Mouse (Mus musculus): ENCODE results near the gene Ppp2r1a. TPM values are rescaled to one million over a fixed set of nuclear protein-coding genes. Genes with fewer than 3 reads are reported as not detected.

The Ppp2r1a gene
- total RNA-seq (2014; rRNA removed), result 749 and 792 TPM in 2 replicates
- 746 and 817 TPM in 2 replicates for polyA plus RNA-seq (2015; fragmentation: Nextera tagmentation; extraction: Ambion mirVana)

- Histone ChIP-seq H3K27ac (ENCODE audit: low read depth, low read length) (peak within 1 kb of the TSS; percentile 98), H3K27me3 (ENCODE audit: insufficient read depth, low read length) (no peaks in the 10 kb centered on the region), H3K4me2 (ENCODE audit: low read depth, low read length, poor library complexity, severe bottlenecking) (peak within 1 kb of the TSS; percentile 63), H3K36me3 (ENCODE audit: insufficient read depth, low read length) (no peaks in the 10 kb centered on the region), H3K4me1 (ENCODE audit: insufficient read depth, low read length) (peaks cover 8% of the 10 kb centered on the region; the same call in 1 of the 2 replicates), H3K9me3 (ENCODE audit: low read length) (no peaks in the 10 kb centered on the region), H3K9ac (replicated peaks; ENCODE audit: low read length, poor library complexity, severe bottlenecking) (peak within 1 kb of the TSS; percentile 89), H3K4me3 (ENCODE audit: low read depth, low read length) (peak within 1 kb of the TSS; percentile 80)
- peak; percentile 99 for ATAC-seq (ENCODE audit: low FRiP score)
- peak; percentile 100 for DNase-seq (ENCODE audit: low spot score)
- WGBS, result under 1% methylated on average over 67 of the region's 69 CpGs
- peak; percentile 28; the same call in 1 of the 2 replicates for TF ChIP-seq CTCF (IDR thresholded peaks at IDR 0.05)
Observed at GRCm38 (mm10) chr17:20944985-20945891, at the start of gene Ppp2r1a. Gene Ppp2r1a, plus strand, starts transcription at chr17:20945311.

- Histone ChIP-seq H3K9me3 (ENCODE audit: low read length) (no peaks in the 10 kb centered on the region), H3K36me3 (ENCODE audit: insufficient read depth, low read length) (no peaks in the 10 kb centered on the region), H3K4me3 (ENCODE audit: low read depth, low read length) (no peak within 1 kb of the TSS), H3K27ac (ENCODE audit: low read depth, low read length) (no peak within 1 kb of the TSS), H3K27me3 (ENCODE audit: insufficient read depth, low read length) (no peaks in the 10 kb centered on the region), H3K9ac (replicated peaks; ENCODE audit: low read length, poor library complexity, severe bottlenecking) (no peak within 1 kb of the TSS), H3K4me2 (ENCODE audit: low read depth, low read length, poor library complexity, severe bottlenecking) (no peak within 1 kb of the TSS), H3K4me1 (ENCODE audit: insufficient read depth, low read length) (no peaks in the 10 kb centered on the region)
- no peak for DNase-seq (ENCODE audit: low spot score)
- TF ChIP-seq CTCF (IDR thresholded peaks at IDR 0.05), result no peak
- 58% methylated on average over 2 of the region's 2 CpGs for WGBS
- no peak for ATAC-seq (ENCODE audit: low FRiP score)
Observed at GRCm38 (mm10) chr17:20904991-20905390, 40.1 kb upstream of the Ppp2r1a start, which contains the start of gene Vmn1r231. Gene Vmn1r231, minus strand, starts transcription at chr17:20905091.

GRCm38 (mm10) chr17:20919614-20920013 is 25.5 kb upstream of the Ppp2r1a start, which contains the start of gene Vmn1r232:
Gene Vmn1r232, minus strand, starts transcription at chr17:20919714.
- H3K36me3 ChIP-seq (ENCODE audit: insufficient read depth, low read length), result no peaks in the 10 kb centered on the region
- H3K4me3 ChIP-seq (ENCODE audit: low read depth, low read length), result no peak within 1 kb of the TSS
- WGBS, result 56% methylated on average over 1 of the region's 1 CpGs
- DNase-seq (ENCODE audit: low spot score), result no peak
- TF ChIP-seq CTCF (IDR thresholded peaks at IDR 0.05), result no peak
- H3K4me2 ChIP-seq (ENCODE audit: low read depth, low read length, poor library complexity, severe bottlenecking), result no peak within 1 kb of the TSS
- no peaks in the 10 kb centered on the region for H3K4me1 ChIP-seq (ENCODE audit: insufficient read depth, low read length)
- no peak within 1 kb of the TSS for H3K9ac ChIP-seq (replicated peaks; ENCODE audit: low read length, poor library complexity, severe bottlenecking)
- no peaks in the 10 kb centered on the region for H3K27me3 ChIP-seq (ENCODE audit: insufficient read depth, low read length)
- ATAC-seq (ENCODE audit: low FRiP score), result no peak
- H3K9me3 ChIP-seq (ENCODE audit: low read length), result no peaks in the 10 kb centered on the region
- H3K27ac ChIP-seq (ENCODE audit: low read depth, low read length), result no peak within 1 kb of the TSS

GRCm38 (mm10) chr17:20944226-20944625 is 885 bp upstream of the Ppp2r1a start:
- TF ChIP-seq CTCF (IDR thresholded peaks at IDR 0.05), result no peak
- H3K4me2 ChIP-seq (ENCODE audit: low read depth, low read length, poor library complexity, severe bottlenecking), result peak overlapping the region; percentile 61
- H3K9ac ChIP-seq (replicated peaks; ENCODE audit: low read length, poor library complexity, severe bottlenecking), result peak overlapping the region; percentile 65
- no peaks in the 10 kb centered on the region for H3K27me3 ChIP-seq (ENCODE audit: insufficient read depth, low read length)
- peak overlapping the region; percentile 91 for H3K27ac ChIP-seq (ENCODE audit: low read depth, low read length)
- peak overlapping the region; percentile 80 for H3K4me3 ChIP-seq (ENCODE audit: low read depth, low read length)
- peak; percentile 11 for DNase-seq (ENCODE audit: low spot score)
- no peak for ATAC-seq (ENCODE audit: low FRiP score)
- H3K9me3 ChIP-seq (ENCODE audit: low read length), result no peaks in the 10 kb centered on the region
- WGBS, result 55% methylated on average over 3 of the region's 3 CpGs
- no peaks in the 10 kb centered on the region for H3K36me3 ChIP-seq (ENCODE audit: insufficient read depth, low read length)
- H3K4me1 ChIP-seq (ENCODE audit: insufficient read depth, low read length), result peaks cover 8% of the 10 kb centered on the region; the same call in 1 of the 2 replicates

- H3K4me3 ChIP-seq (ENCODE audit: low read depth, low read length), result peak overlapping the region; percentile 80
- no peak for TF ChIP-seq CTCF (IDR thresholded peaks at IDR 0.05)
- H3K27me3 ChIP-seq (ENCODE audit: insufficient read depth, low read length), result no peaks in the 10 kb centered on the region
- under 1% methylated on average over 13 of the region's 13 CpGs for WGBS
- H3K4me2 ChIP-seq (ENCODE audit: low read depth, low read length, poor library complexity, severe bottlenecking), result peak overlapping the region; percentile 63
- ATAC-seq (ENCODE audit: low FRiP score), result no peak
- peak overlapping the region; percentile 89 for H3K9ac ChIP-seq (replicated peaks; ENCODE audit: low read length, poor library complexity, severe bottlenecking)
- peak overlapping the region; percentile 98 for H3K27ac ChIP-seq (ENCODE audit: low read depth, low read length)
- peak; percentile 1 for DNase-seq (ENCODE audit: low spot score)
- H3K36me3 ChIP-seq (ENCODE audit: insufficient read depth, low read length), result no peaks in the 10 kb centered on the region
- no peaks in the 10 kb centered on the region for H3K9me3 ChIP-seq (ENCODE audit: low read length)
- peaks cover 8% of the 10 kb centered on the region; the same call in 1 of the 2 replicates for H3K4me1 ChIP-seq (ENCODE audit: insufficient read depth, low read length)
Observed at GRCm38 (mm10) chr17:20946026-20946565, 985 bp downstream of the Ppp2r1a start.

Measured in midbrain, postnatal 0 days (tissue).